Mouse (Mus musculus) heart, adult 9 months (tissue): Measurements from ENCODE around the gene Zfyve27.

Source experiments
- DNase-seq, 2 experiments: peaks; one replicate each; pipeline ENCODE4 v3.0.0; 2022; ENCODE audit warnings: low spot score in 2 of 2

Gene Zfyve27

DNA sequence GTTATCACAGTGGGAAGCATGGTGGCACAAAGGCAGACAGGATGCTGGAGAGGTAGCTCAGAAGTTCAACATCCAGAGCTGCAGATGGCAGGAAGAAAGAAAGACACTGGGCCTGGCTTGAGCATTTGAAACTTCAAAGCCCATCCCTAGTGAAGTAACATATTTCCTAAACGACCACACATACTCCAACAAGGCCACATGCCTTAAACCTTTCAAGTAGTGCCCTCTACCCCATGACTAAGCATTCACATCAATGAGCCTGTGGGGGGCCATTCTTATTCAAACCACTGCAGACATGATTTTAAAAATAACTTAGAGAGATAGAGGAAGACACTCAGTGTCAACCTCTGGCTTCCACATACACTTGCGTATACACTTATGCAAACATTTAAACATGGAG is 21.0 kb upstream of the Zfyve27 start:
- no peak for DNase-seq

- DNase-seq = no peak
These were observed 19.7 kb upstream of the Zfyve27 start for GRCm38 (mm10) chr19:42144067-42144466.

DNA sequence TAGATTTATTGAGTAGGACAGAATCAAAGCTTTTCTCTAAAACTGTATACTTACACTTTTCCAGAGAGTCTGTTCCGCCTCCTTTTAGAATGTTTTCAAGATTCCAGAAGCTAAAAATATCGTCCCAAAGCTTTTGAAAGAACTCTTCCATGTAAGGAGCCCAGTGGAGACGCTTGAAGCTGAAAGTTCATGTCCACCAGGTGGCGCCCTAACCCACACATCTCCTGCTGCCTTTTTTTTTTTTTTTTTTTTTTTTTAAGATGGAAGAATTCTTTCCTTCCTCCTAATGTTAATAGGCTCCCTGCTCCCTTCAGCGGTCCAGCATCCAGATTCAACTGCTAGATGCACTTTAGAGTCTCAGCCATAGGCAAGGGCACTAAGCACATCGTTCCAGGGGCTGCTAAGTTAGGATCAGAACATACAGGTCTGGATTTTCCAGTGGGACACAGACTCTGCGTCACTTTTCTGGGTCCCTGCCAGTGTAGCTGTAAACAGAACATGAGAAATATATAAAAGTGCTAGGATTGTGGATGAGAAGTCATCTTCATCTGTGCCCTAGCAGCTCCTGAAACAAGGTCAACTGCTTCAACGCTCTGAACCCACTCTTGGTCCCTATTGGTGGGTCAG is 19.1 kb upstream of the Zfyve27 start:
- DNase-seq = peak; percentile 62 to 84

GRCm38 (mm10) chr19:42145210-42145609 is 18.5 kb upstream of the Zfyve27 start:
- no peak for DNase-seq

- DNase-seq = no peak
These were observed 18.0 kb upstream of the Zfyve27 start for GRCm38 (mm10) chr19:42145731-42146130.

DNA sequence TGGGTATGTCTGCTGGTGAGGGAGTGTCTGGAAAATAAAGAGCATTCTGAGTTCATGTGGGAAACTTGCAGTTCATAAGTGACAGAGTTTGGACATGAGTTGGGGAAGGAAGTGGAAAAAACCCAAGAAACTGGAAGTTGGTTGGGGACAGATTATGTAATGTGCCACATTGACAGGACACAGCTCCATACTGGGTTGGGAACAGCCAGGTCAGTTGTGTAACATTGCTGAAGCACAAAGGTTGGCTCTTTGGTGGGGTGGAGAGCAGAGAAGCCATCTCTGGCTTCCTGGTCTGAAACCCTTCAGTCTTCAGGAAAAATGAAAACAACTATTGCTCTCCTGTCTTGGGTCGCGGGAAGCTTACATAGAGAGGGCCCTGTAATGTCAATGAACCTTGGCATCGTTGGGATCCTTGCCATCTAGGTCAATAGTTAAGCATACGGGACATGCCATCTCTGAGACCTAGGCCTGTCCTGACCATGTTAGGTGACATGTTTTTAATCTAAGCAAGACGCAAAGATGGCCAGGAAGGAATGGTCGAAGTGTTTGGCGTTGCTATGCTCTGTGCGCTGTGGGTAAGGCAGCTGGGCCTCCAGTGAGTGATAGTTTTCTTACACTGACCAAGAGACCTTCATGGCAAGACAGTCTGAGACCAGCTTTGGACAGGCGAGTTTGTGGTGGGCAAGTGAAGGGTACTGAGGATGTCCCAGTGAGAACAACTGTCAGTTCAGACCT is 17.3 kb upstream of the Zfyve27 start:
- peak; percentile 40 to 64 for DNase-seq

DNA sequence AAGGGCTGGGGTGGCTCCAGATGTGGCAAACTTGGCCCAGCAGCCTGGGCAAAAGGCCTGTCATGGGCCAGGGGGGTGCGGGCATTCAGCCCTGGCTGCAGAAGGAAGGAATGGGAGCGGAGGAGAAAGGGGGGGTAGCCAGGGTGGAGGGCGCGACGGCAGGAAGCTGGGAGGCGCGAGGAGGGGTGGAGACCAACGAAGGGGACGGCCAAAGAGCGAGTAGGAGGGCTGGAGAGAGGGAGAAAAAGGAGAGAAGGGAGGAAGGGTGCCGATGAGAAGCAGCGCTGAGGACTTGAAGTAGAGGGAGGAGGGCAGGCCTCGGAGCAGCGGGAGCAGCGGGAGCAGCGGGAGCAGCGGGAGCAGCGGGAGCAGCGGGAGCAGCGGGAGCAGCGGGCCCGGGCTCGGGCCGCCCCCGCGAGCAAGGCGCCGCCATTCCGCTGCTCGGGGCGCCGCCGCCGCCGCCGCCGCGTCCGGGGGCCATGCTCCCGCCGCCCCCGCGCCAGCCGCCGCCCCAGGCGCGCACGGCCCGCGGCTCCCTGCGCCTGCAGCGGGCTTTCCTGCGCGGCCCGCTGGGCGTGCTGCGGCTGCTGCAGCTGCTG is 16.5 kb upstream of the Zfyve27 start, which contains the start of gene Marveld1:
Gene Marveld1, plus strand, starts transcription at position 231 of the 599 bp plus-strand sequence.
- DNase-seq = peak; percentile 87 to 89

DNA sequence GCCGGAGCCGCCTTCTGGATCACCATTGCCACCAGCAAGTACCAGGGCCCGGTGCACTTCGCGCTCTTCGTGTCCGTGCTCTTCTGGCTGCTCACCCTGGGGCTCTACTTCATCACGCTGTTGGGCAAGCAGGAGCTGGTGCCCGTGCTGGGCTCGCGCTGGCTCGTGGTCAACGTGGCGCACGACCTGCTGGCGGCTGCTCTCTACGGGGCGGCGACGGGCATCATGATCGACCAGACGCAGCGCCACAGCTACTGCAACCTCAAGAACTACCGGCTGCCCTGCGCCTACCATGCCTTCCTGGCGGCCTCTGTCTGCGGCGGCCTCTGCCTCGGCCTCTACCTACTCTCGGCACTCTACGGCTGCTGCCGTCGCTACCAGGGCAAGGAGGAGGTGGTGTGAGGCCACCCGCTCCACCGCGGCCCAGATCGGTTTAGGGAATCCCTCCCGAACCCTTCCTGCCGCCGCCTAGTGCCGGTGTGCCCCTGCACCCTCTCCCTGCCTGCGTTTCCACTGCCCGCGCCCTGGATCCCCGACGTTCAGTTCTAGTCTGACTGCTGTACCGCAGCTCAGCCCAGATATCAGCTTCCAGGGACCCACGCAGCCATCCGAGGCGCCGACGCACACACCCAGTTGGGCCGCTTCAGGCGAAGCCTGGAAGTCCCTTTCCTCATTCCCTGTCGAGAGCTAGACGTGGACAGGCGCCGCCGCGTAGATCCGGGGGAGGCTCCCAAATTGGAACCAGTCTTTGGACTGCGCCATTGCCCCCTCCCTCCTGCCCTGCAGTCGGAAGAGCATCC is 15.8 kb upstream of the Zfyve27 start:
- peak; percentile 75 to 80 for DNase-seq

GRCm38 (mm10) chr19:42148569-42148860 is 15.2 kb upstream of the Zfyve27 start:
- no peak for DNase-seq

GRCm38 (mm10) chr19:42151990-42152389 is 11.8 kb upstream of the Zfyve27 start:
- peak; percentile 88 to 92 for DNase-seq

GRCm38 (mm10) chr19:42157493-42158237 is 6.1 kb upstream of the Zfyve27 start:
- no peak for DNase-seq

- no peak for DNase-seq
These were observed 5.3 kb upstream of the Zfyve27 start for GRCm38 (mm10) chr19:42158246-42159017.

GRCm38 (mm10) chr19:42164188-42164587 is 437 bp downstream of the Zfyve27 start:
- no peak for DNase-seq

- DNase-seq = peak in 1 of 2 experiments; percentile 85
These were observed 2.4 kb downstream of the Zfyve27 start for GRCm38 (mm10) chr19:42166130-42166529.

- no peak for DNase-seq
These were observed 3.0 kb downstream of the Zfyve27 start for GRCm38 (mm10) chr19:42166766-42167165.

DNA sequence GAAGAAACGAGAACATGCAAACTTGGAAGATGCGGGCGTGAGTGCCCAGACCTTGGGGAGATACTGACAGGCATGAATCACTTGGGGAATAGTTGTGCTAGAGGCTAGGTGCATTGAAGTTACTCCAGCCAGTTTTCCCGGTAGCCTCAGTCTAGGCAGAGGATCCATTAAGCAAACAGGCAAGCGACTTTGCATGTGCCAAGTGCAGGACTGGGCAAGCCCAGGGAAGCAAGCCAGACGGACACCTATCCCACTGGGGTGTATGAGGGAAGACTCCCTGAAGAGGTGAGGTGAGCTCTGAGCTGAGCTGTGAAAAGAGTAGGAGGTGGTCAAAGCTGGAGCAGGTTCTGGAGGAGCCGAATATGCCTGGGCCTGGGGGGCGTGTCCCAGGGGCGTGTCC is 3.7 kb downstream of the Zfyve27 start:
- no peak for DNase-seq

- DNase-seq = no peak
These were observed 5.7 kb downstream of the Zfyve27 start for GRCm38 (mm10) chr19:42169322-42169975.

DNA sequence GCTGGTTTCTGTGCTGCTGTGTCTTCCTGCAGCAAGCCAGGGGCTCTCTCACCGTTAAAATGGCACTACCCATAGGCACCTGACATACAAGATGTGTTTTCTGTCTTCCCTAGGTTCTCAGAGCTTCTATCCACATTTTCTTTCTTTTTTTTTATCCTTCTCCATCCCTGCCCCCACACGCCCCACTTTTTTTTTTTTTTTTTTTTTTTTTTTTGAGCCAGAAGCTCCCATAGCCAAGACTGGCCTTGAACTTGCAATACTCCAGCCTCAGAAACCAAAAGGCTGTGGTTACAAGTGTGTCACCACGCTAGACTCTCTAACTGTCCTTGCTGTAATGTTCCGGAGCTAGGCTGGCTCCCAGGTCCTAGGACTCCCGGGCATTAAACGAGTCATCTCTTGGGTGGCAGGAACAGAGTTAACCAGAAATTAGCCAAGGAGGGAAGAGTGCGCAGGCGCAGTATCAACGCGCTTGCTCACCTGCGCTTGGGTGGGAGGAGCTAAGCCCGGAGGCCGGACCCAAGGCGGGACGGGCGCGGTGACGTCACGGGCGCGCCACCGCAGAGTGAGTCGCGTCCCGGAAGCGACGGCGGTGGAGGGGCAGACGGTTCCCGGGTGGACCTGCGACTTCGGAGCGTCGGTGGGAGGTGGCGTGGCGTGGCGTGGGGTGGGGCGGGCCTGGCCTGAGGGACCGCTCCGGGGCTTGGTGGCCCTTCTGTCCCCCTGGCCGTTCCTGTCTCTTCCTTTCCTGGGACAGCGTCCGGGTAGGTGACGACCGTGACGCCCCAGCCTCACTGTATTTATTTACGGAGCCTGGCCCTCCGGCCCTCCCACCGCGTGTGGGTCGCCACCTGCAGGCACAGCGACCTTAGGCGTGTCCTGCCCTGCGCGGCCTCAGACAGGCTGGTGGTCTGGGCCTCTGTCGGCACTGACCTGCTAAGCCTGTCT is 6.5 kb downstream of the Zfyve27 start:
- DNase-seq = peak; percentile 90

DNA sequence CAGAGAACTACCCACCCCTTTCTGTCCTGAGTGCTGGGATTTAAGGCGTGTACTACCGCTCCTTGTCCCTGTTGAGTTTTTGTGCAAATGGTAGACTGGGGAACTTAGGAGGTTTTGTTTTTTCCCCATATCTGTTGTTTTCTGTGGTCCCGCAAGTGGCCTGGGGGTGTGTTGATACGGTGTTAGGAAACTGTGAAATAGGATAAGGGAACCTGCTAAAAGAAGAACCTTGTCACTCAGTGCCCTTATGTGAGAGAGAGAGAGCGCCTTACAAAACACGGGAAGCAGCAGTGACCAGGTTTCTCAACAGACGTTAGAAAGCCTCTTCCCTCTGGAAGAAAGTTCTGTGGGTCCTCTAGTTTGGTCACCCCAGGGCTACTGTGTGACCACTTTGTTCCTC is 13.1 kb downstream of the Zfyve27 start:
- DNase-seq = no peak
